Mouse (Mus musculus) CH12.LX (cell line): Measurements from ENCODE around the gene Arrb1. TPM values are rescaled to one million over a fixed set of nuclear protein-coding genes. Genes with fewer than 3 reads are reported as not detected.

Experiments
- DNase-seq: peaks from one replicate; pipeline ENCODE4 v3.0.0-alpha.2; 2013; ENCODE audit errors: extremely low read depth
- H3K27ac ChIP-seq: 2 replicates; pipeline ENCODE4 v1.5.1; 2012; ENCODE audit warnings: low read depth, mild to moderate bottlenecking, control low read depth, moderate library complexity; ENCODE audit not compliant: insufficient read depth
- H3K27me3 ChIP-seq: replicated peaks from 2 replicates; pipeline ENCODE3; 2012; ENCODE audit warnings: inconsistent platforms
- H3K36me3 ChIP-seq, 2 experiments: replicated peaks in 1 of 2; 2 replicates each; pipeline versions ENCODE3 to v1.6.1; 2012; ENCODE audit warnings: inconsistent platforms in 1 of 2, low read length in 1 of 2, mild to moderate bottlenecking in 1 of 2, mixed read lengths in 1 of 2, moderate library complexity in 1 of 2; ENCODE audit not compliant: control insufficient read depth in 1 of 2, insufficient read depth in 1 of 2
- H3K4me1 ChIP-seq, 2 experiments: 2 replicates each; pipeline ENCODE4 v1.6.1; 2012; ENCODE audit warnings: inconsistent platforms in 1 of 2, moderate library complexity in 1 of 2; ENCODE audit not compliant: insufficient read depth in 2 of 2, control insufficient read depth in 1 of 2
- H3K4me2 ChIP-seq: 2 replicates; pipeline ENCODE4 v1.6.1; 2012; ENCODE audit warnings: low read depth, mild to moderate bottlenecking, control low read depth; ENCODE audit not compliant: poor library complexity, insufficient read depth, severe bottlenecking
- H3K4me3 ChIP-seq, 3 experiments: fragments of 150-350 bp in 1 of 3; sonication (generic) in 1 of 3; replicated peaks in 1 of 3; 2 replicates each; pipeline versions ENCODE3 to v1.5.1; 2011 to 2012; ENCODE audit warnings: low read depth in 2 of 3, low read length in 2 of 3, mild to moderate bottlenecking in 2 of 3, moderate library complexity in 2 of 3, control low read depth in 1 of 3, improper control_type of control experiment in 1 of 3, inconsistent platforms in 1 of 3, mixed read lengths in 1 of 3; ENCODE audit not compliant: poor library complexity in 1 of 3
- H3K79me2 ChIP-seq: replicated peaks from 2 replicates; pipeline ENCODE4 v1.6.1; 2012; ENCODE audit warnings: mild to moderate bottlenecking, moderate library complexity; ENCODE audit not compliant: control insufficient read depth, poor library complexity, insufficient read depth, severe bottlenecking; ENCODE audit errors: extremely low read depth
- H3K9ac ChIP-seq: 2 replicates; pipeline ENCODE4 v1.6.1; 2012; ENCODE audit warnings: low read depth, mild to moderate bottlenecking, control low read depth, moderate library complexity; ENCODE audit not compliant: insufficient read depth
- H3K9me3 ChIP-seq: replicated peaks from 2 replicates; pipeline ENCODE3; 2012; ENCODE audit warnings: low read length, inconsistent platforms, mixed read lengths
- BHLHE40 ChIP-seq: IDR thresholded peaks from 2 replicates; pipeline ENCODE4 v1.6.1; 2011; ENCODE audit warnings: mild to moderate bottlenecking, low read depth, low read length, improper control_type of control experiment
- CHD1 ChIP-seq: IDR thresholded peaks from 2 replicates; pipeline ENCODE4 v1.6.1; 2012; ENCODE audit warnings: low read depth, low read length, improper control_type of control experiment, inconsistent platforms
- CHD2 ChIP-seq: IDR thresholded peaks from 2 replicates; pipeline ENCODE4 v1.6.1; 2011; ENCODE audit warnings: low read length, improper control_type of control experiment
- CTCF ChIP-seq, 2 experiments: IDR thresholded peaks in 1 of 2; conservative IDR thresholded peaks in 1 of 2; 2 replicates each; pipeline ENCODE4 v1.5.1; 2011 to 2012; ENCODE audit warnings: low read depth in 2 of 2, low read length in 2 of 2, improper control_type of control experiment in 1 of 2, inconsistent platforms in 1 of 2, mild to moderate bottlenecking in 1 of 2, moderate library complexity in 1 of 2
- E2F4 ChIP-seq: IDR thresholded peaks from 2 replicates; pipeline ENCODE4 v1.6.1; 2011; ENCODE audit warnings: low read depth, low read length, improper control_type of control experiment; ENCODE audit not compliant: insufficient replicate concordance
- ETS1 ChIP-seq: conservative IDR thresholded peaks from 2 replicates; pipeline ENCODE4 v1.6.1; 2012; ENCODE audit warnings: low read depth, mild to moderate bottlenecking, inconsistent platforms, low read length, improper control_type of control experiment, moderate library complexity
- HCFC1 ChIP-seq: IDR thresholded peaks from 2 replicates; pipeline ENCODE4 v1.6.1; 2012; ENCODE audit warnings: low read depth, mild to moderate bottlenecking, inconsistent platforms, low read length, improper control_type of control experiment
- IRF4 ChIP-seq: IDR thresholded peaks from 2 replicates; pipeline ENCODE4 v1.6.1; 2014; ENCODE audit warnings: low read depth, mild to moderate bottlenecking, inconsistent platforms, low read length, improper control_type of control experiment
- JUN ChIP-seq: IDR thresholded peaks from 2 replicates; pipeline ENCODE4 v1.6.1; 2011; ENCODE audit warnings: low read depth, mild to moderate bottlenecking, low read length, improper control_type of control experiment, moderate library complexity; ENCODE audit not compliant: insufficient read depth
- JUND ChIP-seq: conservative IDR thresholded peaks from 2 replicates; pipeline ENCODE4 v1.6.1; 2011; ENCODE audit warnings: low read depth, low read length, improper control_type of control experiment
- KAT2A ChIP-seq: IDR thresholded peaks from 2 replicates; pipeline ENCODE4 v1.6.1; 2012; ENCODE audit warnings: low read length, improper control_type of control experiment, inconsistent platforms; ENCODE audit not compliant: insufficient replicate concordance
- MAFK ChIP-seq: IDR thresholded peaks from 2 replicates; pipeline ENCODE4 v1.6.1; 2011; ENCODE audit warnings: low read length, improper control_type of control experiment; ENCODE audit not compliant: insufficient replicate concordance
- MAX ChIP-seq: IDR thresholded peaks from 2 replicates; pipeline ENCODE4 v1.6.1; 2011; ENCODE audit warnings: low read length, improper control_type of control experiment
- MXI1 ChIP-seq: IDR thresholded peaks from 2 replicates; pipeline ENCODE4 v1.6.1; 2011; ENCODE audit warnings: mild to moderate bottlenecking, low read depth, low read length, improper control_type of control experiment
- NELFE ChIP-seq: IDR thresholded peaks from 2 replicates; pipeline ENCODE4 v1.6.1; 2011; ENCODE audit warnings: low read depth, low read length, improper control_type of control experiment
- NRF1 ChIP-seq: IDR thresholded peaks from 2 replicates; pipeline ENCODE4 v1.6.1; 2014; ENCODE audit warnings: low read depth, mild to moderate bottlenecking, inconsistent platforms, low read length, improper control_type of control experiment, moderate library complexity
- POLR2A ChIP-seq: IDR thresholded peaks from 2 replicates; pipeline ENCODE4 v1.6.1; 2011; ENCODE audit warnings: low read depth, mild to moderate bottlenecking, improper control_type of control experiment, low read length
- RCOR1 ChIP-seq: conservative IDR thresholded peaks from 2 replicates; pipeline ENCODE4 v1.6.1; 2012; ENCODE audit warnings: low read depth, mild to moderate bottlenecking, inconsistent platforms, low read length, improper control_type of control experiment
- SIN3A ChIP-seq: IDR thresholded peaks from 2 replicates; pipeline ENCODE4 v1.6.1; 2012; ENCODE audit warnings: low read length, improper control_type of control experiment, inconsistent platforms
- SMC3 ChIP-seq: IDR thresholded peaks from 2 replicates; pipeline ENCODE4 v1.6.1; 2011; ENCODE audit warnings: low read depth, low read length, improper control_type of control experiment
- TCF12 ChIP-seq: IDR thresholded peaks from 2 replicates; pipeline ENCODE4 v1.6.1; 2014; ENCODE audit warnings: low read depth, mild to moderate bottlenecking, inconsistent platforms, low read length, improper control_type of control experiment
- UBTF ChIP-seq: IDR thresholded peaks from 2 replicates; pipeline ENCODE4 v1.6.1; 2012; ENCODE audit warnings: low read depth, mild to moderate bottlenecking, inconsistent platforms, low read length, improper control_type of control experiment, moderate library complexity
- USF2 ChIP-seq: conservative IDR thresholded peaks from 2 replicates; pipeline ENCODE4 v1.6.1; 2011; ENCODE audit warnings: low read depth, low read length, improper control_type of control experiment
- ZC3H11A ChIP-seq: IDR thresholded peaks from 2 replicates; pipeline ENCODE4 v1.6.1; 2012; ENCODE audit warnings: low read depth, mild to moderate bottlenecking, inconsistent platforms, low read length, improper control_type of control experiment
- dilution Hi-C: fragments of 300-500 bp; cut with MboI; formaldehyde crosslinking; loops from 2 replicates; pipeline ENCODE4 v1.14.3; 2020; ENCODE audit warnings: low sequenced_read_pairs; ENCODE audit not compliant: extremely low pct_unique_long_range_greater_than_20kb, extremely low pct_ligation_motif_present
- in situ Hi-C: fragments of 300-500 bp; cut with MboI; formaldehyde crosslinking; loops from 3 replicates; pipeline ENCODE4 v1.14.3; 2019; ENCODE audit warnings: low sequenced_read_pairs, low pct_ligation_motif_present, low pct_unique_long_range_greater_than_20kb, mixed read lengths
- polyA plus RNA-seq: library from polyadenylated mRNA; unstranded; fragments of >175 nt; gene quantifications from 2 replicates; pipeline ENCODE4 v1.2.1, GENCODE M21; 2012; ENCODE audit warnings: low read depth; ENCODE audit not compliant: insufficient read length
- total RNA-seq, 2 experiments: library from RNA; depleted of rRNA; stranded (reverse); fragments of 300-350 nt in 1 of 2; fragments of >200 nt in 1 of 2; gene quantifications; 2 replicates each; pipeline ENCODE4 v1.2.3; 2012 to 2014

Arrb1 gene
- total and polyA plus RNA-seq, 3 experiments = 3.3 to 5.2 (median 4.2) TPM

- H3K79me2 ChIP-seq = no peaks in the 10 kb centered on the region
- dilution Hi-C loops = no loop called here
- no peak overlapping the region for H3K27ac ChIP-seq
- no peaks in the 10 kb centered on the region for H3K27me3 ChIP-seq
- no peak overlapping the region for H3K4me2 ChIP-seq
- no peak for DNase-seq
- no peak overlapping the region for H3K9ac ChIP-seq
- H3K9me3 ChIP-seq = no peaks in the 10 kb centered on the region
- no peak for TF ChIP-seq MXI1
- TF ChIP-seq MAX = no peak
- TF ChIP-seq JUND = no peak
- no peak for TF ChIP-seq NELFE
- TF ChIP-seq UBTF = no peak
- no peak for TF ChIP-seq BHLHE40
- TF ChIP-seq CHD2 = no peak
- no peak for TF ChIP-seq NRF1
- no peak for TF ChIP-seq TCF12
- no peak for TF ChIP-seq RCOR1
- no peak for TF ChIP-seq IRF4
- no peak for TF ChIP-seq USF2
- no peak for TF ChIP-seq JUN
- TF ChIP-seq KAT2A = no peak
- no peak for TF ChIP-seq SMC3
- TF ChIP-seq POLR2A = no peak
- TF ChIP-seq MAFK = no peak
- no peak for TF ChIP-seq E2F4
- TF ChIP-seq HCFC1 = no peak
- TF ChIP-seq ZC3H11A = no peak
- peaks cover 0 to 3% of the 10 kb centered on the region in 2 experiments; a peak in 1 of 4 replicates for H3K4me1 ChIP-seq
- no peak overlapping the region for H3K4me3 ChIP-seq
- peaks cover 0 to 3% of the 10 kb centered on the region in 2 experiments for H3K36me3 ChIP-seq
- in situ Hi-C loops = no loop called here
Observed at GRCm38 (mm10) chr7:99582306-99582705, 47.0 kb downstream of the Arrb1 start.

GRCm38 (mm10) chr7:99582867-99583266 lies 47.6 kb downstream of the Arrb1 start:
- H3K27me3 ChIP-seq = no peaks in the 10 kb centered on the region
- H3K4me1 ChIP-seq = peaks cover 0 to 3% of the 10 kb centered on the region in 2 experiments; a peak in 1 of 4 replicates
- DNase-seq = no peak
- TF ChIP-seq MAFK (no peak), RCOR1 (no peak), IRF4 (no peak), E2F4 (no peak), MAX (no peak), CTCF (conservative IDR thresholded peaks at IDR 0.05 in 1 of 2, IDR thresholded peaks at IDR 0.05 in 1 of 2; ENCODE audit: low read depth in 2 of 2, low read length in 2 of 2) (no peak), CHD1 (no peak), SIN3A (no peak), ETS1 (no peak)
- dilution Hi-C loops (no loop called here), in situ Hi-C loops (no loop called here)
- H3K4me2 ChIP-seq = no peak overlapping the region
- no peaks in the 10 kb centered on the region for H3K9me3 ChIP-seq
- H3K9ac ChIP-seq = no peak overlapping the region
- peaks cover 0 to 3% of the 10 kb centered on the region in 2 experiments for H3K36me3 ChIP-seq
- no peak overlapping the region for H3K27ac ChIP-seq
- H3K79me2 ChIP-seq = no peaks in the 10 kb centered on the region
- H3K4me3 ChIP-seq = no peak overlapping the region
